Mouse (Mus musculus): ENCODE measurements at regions not wholly inside any gene's neighbourhood (a gene's known extent, or its start where the extent isn't known, plus 50 kb on each side); places are given as distances from the start of the nearest gene placed in this dataset.

DNA sequence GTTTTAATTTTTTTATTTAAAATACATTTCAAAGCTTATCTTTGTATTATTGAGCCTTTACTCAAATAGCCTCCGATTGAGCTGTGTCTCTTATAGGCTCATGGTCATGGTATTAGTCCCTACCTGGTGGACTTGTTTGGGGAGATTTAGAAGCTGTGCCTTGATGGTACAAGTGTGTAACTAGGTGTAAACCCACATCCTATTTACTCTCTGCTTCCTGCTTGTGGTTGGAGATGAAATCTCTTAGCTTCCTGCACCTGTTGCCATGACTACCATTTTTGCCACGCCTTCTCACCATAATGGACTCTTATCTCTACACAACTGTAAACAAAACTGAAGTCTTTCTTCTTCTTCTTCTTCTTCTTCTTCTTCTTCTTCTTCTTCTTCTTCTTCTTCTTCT is 108.2 kb upstream of the Diaph3 start:
- TF ChIP-seq USF1 (IDR thresholded peaks at IDR 0.05; ENCODE audit: low read depth) (no peak), POLR2AphosphoS2 (IDR thresholded peaks at IDR 0.05; ENCODE audit: insufficient read length, low read depth) (no peak), POLR2A (IDR thresholded peaks at IDR 0.05; ENCODE audit: insufficient read length, low read depth) (no peak), E2F4 (IDR thresholded peaks at IDR 0.05; ENCODE audit: insufficient read depth) (no peak), MAX (IDR thresholded peaks at IDR 0.05; ENCODE audit: low read depth) (no peak)

All from myocyte (in vitro differentiated cells).